Mouse (Mus musculus): ENCODE data around the gene Mastl. TPM values are rescaled to one million over a fixed set of nuclear protein-coding genes. Genes with fewer than 3 reads are reported as not detected.
A peak's percentile ranks its signal among the peaks of the same experiment; 100 is the strongest.

Gene Mastl
- polyA plus RNA-seq, 1 experiment from 2014 or later, result 16.3 TPM

DNA sequence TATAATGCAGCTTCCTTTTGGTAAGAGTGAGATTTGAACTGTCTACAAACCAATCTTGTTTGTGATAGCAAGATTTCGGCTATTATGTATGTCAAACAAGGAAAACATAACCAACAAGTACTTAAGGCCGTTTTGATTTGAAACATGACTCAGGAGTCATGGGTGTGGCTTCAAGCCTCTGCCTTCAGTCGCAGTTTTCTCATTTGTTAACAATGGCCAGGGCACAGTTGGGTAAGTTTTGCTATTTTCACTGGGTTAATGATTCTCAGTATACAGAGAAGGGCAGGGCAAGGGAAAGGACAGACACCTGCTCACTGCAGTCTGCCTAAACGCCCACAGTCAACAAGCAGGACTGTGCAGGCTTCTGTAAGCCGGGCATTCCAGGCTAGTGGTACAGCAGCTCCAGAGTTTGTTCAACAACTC lies 614 bp downstream of the Mastl start:
- TF ChIP-seq CTCF (IDR thresholded peaks at IDR 0.05; ENCODE audit: low read depth), result no peak
- ATAC-seq (ENCODE audit: insufficient read depth) (peak; percentile 18), DNase-seq (peak; percentile 38)
- Histone ChIP-seq H3K4me1 (ENCODE audit: insufficient read depth) (peaks cover 13% of the 10 kb centered on the region), H3K36me3 (ENCODE audit: insufficient read depth) (no peaks in the 10 kb centered on the region), H3K27ac (ENCODE audit: low read depth) (peak overlapping the region; percentile 98), H3K4me3 (ENCODE audit: low read depth, low read length) (peak overlapping the region; percentile 68), H3K9me3 (ENCODE audit: low read depth, low read length) (no peaks in the 10 kb centered on the region), H3K4me2 (peak overlapping the region; percentile 78), H3K9ac (peak overlapping the region; percentile 72), H3K27me3 (ENCODE audit: insufficient read depth, low read length) (no peaks in the 10 kb centered on the region)
- 4% methylated on average over 5 of the region's 5 CpGs for WGBS

DNA sequence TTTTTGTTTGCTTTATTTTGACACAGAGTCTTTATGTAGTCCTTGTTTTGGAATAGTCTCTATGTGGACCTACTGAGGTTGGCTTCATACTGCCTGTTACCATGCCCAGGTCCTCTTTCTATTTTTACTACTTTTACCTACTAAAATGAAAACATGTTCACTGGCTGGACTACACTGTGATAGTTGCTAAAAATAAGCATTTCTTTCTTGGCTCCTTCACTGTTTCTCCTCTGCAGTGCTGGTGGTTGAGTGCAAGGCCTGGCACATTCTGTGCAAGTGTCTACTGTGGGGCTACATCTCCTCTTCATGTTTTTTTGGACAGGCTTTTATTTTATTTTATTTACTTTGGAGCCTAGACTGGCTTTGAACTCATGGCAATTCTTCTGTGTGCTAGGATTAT lies 36.3 kb downstream of the Mastl start:
- no peaks in the 10 kb centered on the region for H3K4me1 ChIP-seq (ENCODE audit: insufficient read depth)
- no peak overlapping the region for H3K4me2 ChIP-seq
- no peak overlapping the region for H3K9ac ChIP-seq
- no peaks in the 10 kb centered on the region for H3K27me3 ChIP-seq (ENCODE audit: insufficient read depth, low read length)
- no peak overlapping the region for H3K27ac ChIP-seq (ENCODE audit: low read depth)
- TF ChIP-seq CTCF (IDR thresholded peaks at IDR 0.05; ENCODE audit: low read depth), result no peak
- H3K9me3 ChIP-seq (ENCODE audit: low read depth, low read length), result no peaks in the 10 kb centered on the region
- DNase-seq, result no peak
- no peak overlapping the region for H3K4me3 ChIP-seq (ENCODE audit: low read depth, low read length)
- ATAC-seq (ENCODE audit: insufficient read depth), result no peak
- H3K36me3 ChIP-seq (ENCODE audit: insufficient read depth), result peaks cover 19% of the 10 kb centered on the region

DNA sequence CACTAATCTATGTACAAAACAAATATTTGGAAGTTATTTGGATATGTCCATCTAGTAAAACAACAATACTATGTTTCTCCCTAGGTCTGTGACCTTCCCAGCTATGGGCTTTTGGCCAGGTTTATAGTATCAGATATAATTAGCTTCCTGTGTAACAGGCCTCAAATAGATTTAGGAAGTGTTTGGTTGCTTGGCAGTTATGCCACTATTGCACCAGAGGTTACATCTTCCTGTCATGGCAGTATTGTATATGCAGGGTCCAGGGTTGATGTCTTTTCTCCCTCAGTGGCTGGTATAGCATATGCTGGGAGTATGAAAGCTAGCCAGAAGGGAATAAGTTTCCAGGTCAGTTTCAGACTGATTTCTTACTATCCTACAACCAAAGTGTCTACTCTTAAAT lies 53.6 kb downstream of the Mastl start:
- no peak for DNase-seq
- H3K27me3 ChIP-seq (ENCODE audit: insufficient read depth, low read length), result no peaks in the 10 kb centered on the region
- TF ChIP-seq CTCF (IDR thresholded peaks at IDR 0.05; ENCODE audit: low read depth), result no peak
- peaks cover 7% of the 10 kb centered on the region; the same call in 1 of the 2 replicates for H3K36me3 ChIP-seq (ENCODE audit: insufficient read depth)
- ATAC-seq (ENCODE audit: insufficient read depth), result no peak
- no peak overlapping the region for H3K9ac ChIP-seq
- no peak overlapping the region for H3K4me2 ChIP-seq
- H3K27ac ChIP-seq (ENCODE audit: low read depth), result no peak overlapping the region
- no peaks in the 10 kb centered on the region for H3K4me1 ChIP-seq (ENCODE audit: insufficient read depth)
- no peak overlapping the region for H3K4me3 ChIP-seq (ENCODE audit: low read depth, low read length)
- no peaks in the 10 kb centered on the region for H3K9me3 ChIP-seq (ENCODE audit: low read depth, low read length)

DNA sequence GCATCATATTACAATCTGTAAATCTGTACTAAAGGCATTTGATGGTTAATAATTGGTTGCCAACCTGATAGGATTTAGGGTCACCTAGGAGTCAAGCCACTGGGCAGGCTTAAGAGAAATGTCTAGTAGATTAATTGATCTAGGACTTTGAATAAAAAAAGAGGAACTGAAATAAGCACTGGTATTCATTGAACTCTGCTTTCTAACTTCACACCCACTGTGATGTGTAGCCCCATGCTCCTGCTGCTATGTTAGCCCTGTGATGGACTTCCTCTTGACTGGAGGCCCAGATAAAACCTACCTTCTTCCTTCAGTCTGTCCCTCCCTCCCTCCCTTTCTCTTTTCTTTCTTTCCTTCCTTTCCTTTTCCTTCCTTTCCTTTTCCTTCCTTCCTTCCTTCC lies 58.8 kb downstream of the Mastl start:
- Histone ChIP-seq H3K27me3 (ENCODE audit: insufficient read depth, low read length) (no peaks in the 10 kb centered on the region), H3K9me3 (ENCODE audit: low read depth, low read length) (no peaks in the 10 kb centered on the region), H3K9ac (no peak overlapping the region), H3K27ac (ENCODE audit: low read depth) (no peak overlapping the region), H3K36me3 (ENCODE audit: insufficient read depth) (peaks cover 26% of the 10 kb centered on the region), H3K4me2 (no peak overlapping the region), H3K4me3 (ENCODE audit: low read depth, low read length) (no peak overlapping the region), H3K4me1 (ENCODE audit: insufficient read depth) (no peaks in the 10 kb centered on the region)
- DNase-seq (no peak), ATAC-seq (ENCODE audit: insufficient read depth) (no peak)
- TF ChIP-seq CTCF (IDR thresholded peaks at IDR 0.05; ENCODE audit: low read depth), result no peak

DNA sequence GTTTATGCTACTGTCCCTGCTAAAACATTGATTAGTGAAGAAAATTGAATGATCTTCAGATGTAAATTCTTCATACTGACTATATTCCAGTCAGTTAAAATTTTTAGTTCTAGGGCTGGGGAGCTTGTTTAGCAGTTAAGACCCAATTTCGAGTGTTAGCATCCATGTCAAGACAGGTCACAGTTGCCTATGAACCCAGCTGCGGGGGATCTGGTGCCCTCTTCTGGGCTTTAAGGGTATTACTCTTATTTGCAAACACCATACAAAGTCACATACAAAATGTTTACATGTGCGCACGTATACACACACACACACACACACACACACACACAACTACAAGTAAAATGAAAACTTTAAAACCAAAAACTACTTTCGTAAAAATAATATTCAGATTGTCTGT lies 63.6 kb downstream of the Mastl start:
- H3K36me3 ChIP-seq (ENCODE audit: insufficient read depth), result peaks cover 48% of the 10 kb centered on the region
- no peaks in the 10 kb centered on the region for H3K9me3 ChIP-seq (ENCODE audit: low read depth, low read length)
- 45% methylated on average over 5 of the region's 5 CpGs for WGBS
- H3K9ac ChIP-seq, result no peak overlapping the region
- no peak overlapping the region for H3K4me3 ChIP-seq (ENCODE audit: low read depth, low read length)
- DNase-seq (peak; percentile 59), ATAC-seq (ENCODE audit: insufficient read depth) (peak; percentile 21; the same call in 1 of the 2 replicates)
- H3K4me2 ChIP-seq, result no peak overlapping the region
- no peaks in the 10 kb centered on the region for H3K4me1 ChIP-seq (ENCODE audit: insufficient read depth)
- no peak overlapping the region for H3K27ac ChIP-seq (ENCODE audit: low read depth)
- TF ChIP-seq CTCF (IDR thresholded peaks at IDR 0.05; ENCODE audit: low read depth), result peak; percentile 62
- no peaks in the 10 kb centered on the region for H3K27me3 ChIP-seq (ENCODE audit: insufficient read depth, low read length)

DNA sequence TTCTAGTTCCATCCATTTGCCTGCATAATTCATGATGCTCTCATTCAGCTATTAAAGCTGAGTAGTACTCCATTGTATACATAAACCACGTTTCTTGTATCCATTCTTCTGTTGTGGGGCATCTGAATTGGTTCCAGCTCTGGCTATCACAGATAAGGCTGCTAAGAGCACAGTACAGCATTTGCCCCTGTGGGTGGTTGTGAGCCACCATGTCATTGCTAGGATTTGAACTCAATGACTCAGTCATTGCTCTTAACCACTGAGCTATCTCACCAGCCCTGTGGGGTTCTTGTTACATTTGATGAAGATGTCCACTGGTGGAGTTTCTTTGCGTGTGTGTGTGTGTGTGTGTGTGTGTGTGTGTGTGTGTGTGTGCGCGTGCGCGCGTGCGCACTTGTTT lies 71.3 kb downstream of the Mastl start:
- H3K36me3 ChIP-seq (ENCODE audit: insufficient read depth), result peaks cover 24% of the 10 kb centered on the region
- no peaks in the 10 kb centered on the region for H3K27me3 ChIP-seq (ENCODE audit: insufficient read depth, low read length)
- H3K9me3 ChIP-seq (ENCODE audit: low read depth, low read length), result no peaks in the 10 kb centered on the region
- no peak overlapping the region for H3K27ac ChIP-seq (ENCODE audit: low read depth)
- WGBS, result 92% methylated on average over 8 of the region's 8 CpGs
- no peak for TF ChIP-seq CTCF (IDR thresholded peaks at IDR 0.05; ENCODE audit: low read depth)
- DNase-seq (no peak), ATAC-seq (ENCODE audit: insufficient read depth) (no peak)
- H3K4me1 ChIP-seq (ENCODE audit: insufficient read depth), result no peaks in the 10 kb centered on the region
- no peak overlapping the region for H3K4me3 ChIP-seq (ENCODE audit: low read depth, low read length)
- H3K4me2 ChIP-seq, result no peak overlapping the region
- no peak overlapping the region for H3K9ac ChIP-seq

DNA sequence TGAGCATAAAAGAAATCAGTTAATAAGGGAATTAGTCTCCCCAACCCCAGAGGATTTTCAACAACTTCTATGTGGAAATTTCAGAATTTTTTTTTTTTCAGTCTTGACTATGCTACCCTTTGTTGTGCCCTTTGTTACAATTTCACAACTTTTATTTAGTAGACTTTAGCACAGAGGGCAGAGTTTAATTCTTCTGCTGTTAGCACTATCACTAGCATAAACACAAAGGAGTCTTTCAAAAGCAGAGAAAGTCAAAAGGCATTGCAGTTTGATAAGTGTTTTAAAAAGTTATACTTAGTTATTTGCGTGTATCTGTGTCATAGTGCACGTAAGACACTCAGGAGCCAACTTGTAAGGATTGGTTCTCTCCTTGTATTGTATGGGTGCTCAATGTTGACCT lies 77.2 kb downstream of the Mastl start:
- DNase-seq, result no peak
- Histone ChIP-seq H3K27ac (ENCODE audit: low read depth) (no peak overlapping the region), H3K36me3 (ENCODE audit: insufficient read depth) (peaks cover 36% of the 10 kb centered on the region), H3K4me2 (no peak overlapping the region), H3K27me3 (ENCODE audit: insufficient read depth, low read length) (no peaks in the 10 kb centered on the region), H3K9me3 (ENCODE audit: low read depth, low read length) (no peaks in the 10 kb centered on the region), H3K4me1 (ENCODE audit: insufficient read depth) (no peaks in the 10 kb centered on the region), H3K9ac (no peak overlapping the region), H3K4me3 (ENCODE audit: low read depth, low read length) (no peak overlapping the region)
- no peak for TF ChIP-seq CTCF (IDR thresholded peaks at IDR 0.05; ENCODE audit: low read depth)
- no peak for ATAC-seq (ENCODE audit: insufficient read depth)
- WGBS, result 96% methylated on average over 2 of the region's 2 CpGs

DNA sequence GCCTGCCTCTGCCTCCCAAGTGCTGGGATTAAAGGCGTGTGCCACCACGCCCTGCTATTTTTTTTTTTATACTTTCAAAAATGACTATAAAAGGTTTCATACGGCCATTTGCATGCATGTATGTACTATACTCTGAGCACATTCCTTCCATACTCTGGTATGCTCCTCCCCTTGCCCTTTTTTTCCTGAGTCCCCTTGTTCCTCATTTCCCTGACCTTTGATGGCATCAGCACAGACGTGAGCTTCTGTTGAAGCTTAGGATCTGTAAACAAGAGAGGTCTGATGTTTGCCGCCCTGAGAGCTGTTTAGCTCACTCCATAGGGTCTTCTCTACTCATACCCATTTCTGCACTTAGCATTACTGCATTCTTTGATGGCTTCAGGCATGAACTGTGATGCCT lies 78.1 kb downstream of the Mastl start:
- no peak for DNase-seq
- no peak for TF ChIP-seq CTCF (IDR thresholded peaks at IDR 0.05; ENCODE audit: low read depth)
- no peaks in the 10 kb centered on the region for H3K27me3 ChIP-seq (ENCODE audit: insufficient read depth, low read length)

More for the DNA sequence above, 78.1 kb downstream of the Mastl start:
- no peak overlapping the region for H3K9ac ChIP-seq
- H3K4me3 ChIP-seq (ENCODE audit: low read depth, low read length), result no peak overlapping the region
- no peaks in the 10 kb centered on the region for H3K9me3 ChIP-seq (ENCODE audit: low read depth, low read length)
- H3K27ac ChIP-seq (ENCODE audit: low read depth), result no peak overlapping the region
- H3K4me2 ChIP-seq, result no peak overlapping the region
- peaks cover 36% of the 10 kb centered on the region for H3K36me3 ChIP-seq (ENCODE audit: insufficient read depth)
- no peak for ATAC-seq (ENCODE audit: insufficient read depth)
- WGBS, result 81% methylated on average over 5 of the region's 5 CpGs
- no peaks in the 10 kb centered on the region for H3K4me1 ChIP-seq (ENCODE audit: insufficient read depth)

All from lung, embryonic 14.5 days (tissue).